Mouse (Mus musculus) liver, adult 2 months (tissue): ENCODE data around the gene Adam15. TPM values are rescaled to one million over a fixed set of nuclear protein-coding genes. Genes with fewer than 3 reads are reported as not detected.

Source experiments
- DNase-seq: peaks from one replicate; pipeline ENCODE4 v3.0.0-alpha.2; 2011; ENCODE audit warnings: low read depth, low spot score; ENCODE audit errors: extremely low read depth
- H3K27ac ChIP-seq: fragments of 200-500 bp; replicated peaks from 2 replicates; pipeline ENCODE4 v1.5.1; 2012; ENCODE audit warnings: low read depth, mild to moderate bottlenecking, control low read depth, inconsistent platforms, low read length; ENCODE audit not compliant: insufficient read depth
- H3K27me3 ChIP-seq: fragments of 200-500 bp; 2 replicates; pipeline ENCODE4 v1.6.1; 2012; ENCODE audit warnings: mild to moderate bottlenecking, moderate library complexity, low read length, inconsistent platforms; ENCODE audit not compliant: control insufficient read depth, insufficient read depth
- H3K36me3 ChIP-seq: fragments of 200-500 bp; 2 replicates; pipeline ENCODE4 v1.6.1; 2012; ENCODE audit warnings: low read length, inconsistent platforms; ENCODE audit not compliant: control insufficient read depth, insufficient read depth
- H3K4me1 ChIP-seq: fragments of 200-500 bp; 2 replicates; pipeline ENCODE4 v1.6.1; 2011; ENCODE audit warnings: low read length; ENCODE audit not compliant: control insufficient read depth, insufficient read depth
- H3K4me3 ChIP-seq: fragments of 200-500 bp; 2 replicates; pipeline ENCODE4 v1.5.1; 2011; ENCODE audit warnings: low read depth, mild to moderate bottlenecking, control low read depth, low read length, moderate library complexity; ENCODE audit not compliant: insufficient read depth
- H3K79me2 ChIP-seq: fragments of 200-500 bp; 2 replicates; pipeline ENCODE4 v1.6.1; 2012; ENCODE audit warnings: inconsistent platforms, mild to moderate bottlenecking, low read length, moderate library complexity; ENCODE audit not compliant: control insufficient read depth, insufficient read depth
- H3K9ac ChIP-seq: fragments of 200-500 bp; 2 replicates; pipeline ENCODE4 v1.6.1; 2012; ENCODE audit warnings: low read depth, mild to moderate bottlenecking, control low read depth, inconsistent platforms, low read length
- CTCF ChIP-seq: fragments of 200-500 bp; IDR thresholded peaks from 2 replicates; pipeline ENCODE4 v1.5.1; 2011; ENCODE audit warnings: low read depth, low read length, control low read depth
- POLR2A ChIP-seq: fragments of 200-500 bp; IDR thresholded peaks from 2 replicates; pipeline ENCODE4 v1.6.1; 2011; ENCODE audit warnings: low read length, control low read depth; ENCODE audit not compliant: insufficient read depth; ENCODE audit errors: extremely low read depth
- WGBS: fragments of 180-500 bp; shearing (Covaris S2); methylation state at CpG from one replicate; pipeline ENCODE4 v1.1.7; 2018; 5-methylcytosine and 5-hydroxymethylcytosine counted together
- polyA plus RNA-seq: library from polyadenylated mRNA; depleted of rRNA; stranded (reverse); fragments of >200 nt; gene quantifications from 2 replicates; pipeline ENCODE4 v1.2.3, GENCODE M21; 2012
- total RNA-seq: library from RNA; depleted of rRNA; stranded (reverse); fragments of >200 nt; gene quantifications from 2 replicates; pipeline ENCODE4 v1.2.3, GENCODE M21; 2014

Adam15 gene
- total and polyA plus RNA-seq, 2 experiments, result 1.4 to 4.7 TPM

GRCm38 (mm10) chr3:89328623-89329022, 21.2 kb downstream of the Adam15 start:
- Histone ChIP-seq H3K4me1 (peaks cover 2% of the 10 kb centered on the region; the same call in 1 of the 2 replicates), H3K36me3 (no peaks in the 10 kb centered on the region), H3K4me3 (no peak overlapping the region), H3K27me3 (no peaks in the 10 kb centered on the region), H3K79me2 (no peaks in the 10 kb centered on the region), H3K9ac (no peak overlapping the region), H3K27ac (no peak overlapping the region)
- WGBS, result 29% methylated on average over 4 of the region's 4 CpGs
- no peak for TF ChIP-seq POLR2A
- DNase-seq, result no peak

GRCm38 (mm10) chr3:89327371-89327870, 22.4 kb downstream of the Adam15 start:
- H3K79me2 ChIP-seq, result no peaks in the 10 kb centered on the region
- no peak overlapping the region for H3K27ac ChIP-seq
- 62% methylated on average over 9 of the region's 9 CpGs for WGBS
- TF ChIP-seq POLR2A (no peak), CTCF (no peak)
- peaks cover 5% of the 10 kb centered on the region for H3K4me1 ChIP-seq
- no peaks in the 10 kb centered on the region for H3K36me3 ChIP-seq
- H3K9ac ChIP-seq, result no peak overlapping the region
- H3K27me3 ChIP-seq, result peaks cover 8% of the 10 kb centered on the region; the same call in 1 of the 2 replicates
- no peak overlapping the region for H3K4me3 ChIP-seq
- no peak for DNase-seq

GRCm38 (mm10) chr3:89325882-89326281, 23.9 kb downstream of the Adam15 start:
- WGBS, result 94% methylated on average over 8 of the region's 8 CpGs
- no peak for DNase-seq
- H3K27me3 ChIP-seq, result peaks cover 23% of the 10 kb centered on the region

GRCm38 (mm10) chr3:89322514-89323165, 27.2 kb downstream of the Adam15 start, which contains the start of gene Efna3:
TSS of gene Efna3 (minus strand) at chr3:89322965.
- no peak for TF ChIP-seq CTCF
- TF ChIP-seq POLR2A, result no peak
- 3% methylated on average over 53 of the region's 53 CpGs for WGBS
- Histone ChIP-seq H3K36me3 (no peaks in the 10 kb centered on the region), H3K27ac (no peak within 1 kb of the TSS), H3K79me2 (no peaks in the 10 kb centered on the region), H3K4me1 (peaks cover 17% of the 10 kb centered on the region), H3K4me3 (peak within 1 kb of the TSS; percentile 42; the same call in 1 of the 2 replicates), H3K27me3 (peaks cover 46% of the 10 kb centered on the region), H3K9ac (peak within 1 kb of the TSS; percentile 40)
- DNase-seq, result no peak

More at GRCm38 (mm10) chr3:89325882-89326281, 23.9 kb downstream of the Adam15 start:
- H3K9ac ChIP-seq, result no peak overlapping the region
- no peaks in the 10 kb centered on the region for H3K79me2 ChIP-seq
- TF ChIP-seq CTCF (no peak), POLR2A (no peak)
- no peaks in the 10 kb centered on the region for H3K36me3 ChIP-seq
- peaks cover 15% of the 10 kb centered on the region for H3K4me1 ChIP-seq
- no peak overlapping the region for H3K27ac ChIP-seq
- H3K4me3 ChIP-seq, result no peak overlapping the region

- peaks cover 17% of the 10 kb centered on the region for H3K4me1 ChIP-seq
- H3K79me2 ChIP-seq, result no peaks in the 10 kb centered on the region
- DNase-seq, result no peak
- TF ChIP-seq CTCF (no peak), POLR2A (no peak)
- WGBS, result 4% methylated on average over 14 of the region's 14 CpGs
- no peak overlapping the region for H3K27ac ChIP-seq
- no peak overlapping the region; the same call in 1 of the 2 replicates for H3K9ac ChIP-seq
- peak overlapping the region; percentile 42; the same call in 1 of the 2 replicates for H3K4me3 ChIP-seq
- H3K27me3 ChIP-seq, result peaks cover 46% of the 10 kb centered on the region
- no peaks in the 10 kb centered on the region for H3K36me3 ChIP-seq
Observed at GRCm38 (mm10) chr3:89322131-89322500, 27.7 kb downstream of the Adam15 start.
